Mouse (Mus musculus) limb, embryonic 14.5 days (tissue): Measurements from ENCODE around the gene Kcnq4. TPM values are rescaled to one million over a fixed set of nuclear protein-coding genes. Genes with fewer than 3 reads are reported as not detected.

ENCODE experiments used
- ATAC-seq: fragments of 200-750 bp; cut with Nextera tagmentation; 2 replicates; pipeline ENCODE4 v1.8.0; 2017; ENCODE audit warnings: low read depth, moderate number of reproducible peaks, moderate TSS enrichment; ENCODE audit not compliant: low FRiP score
- DNase-seq: peaks from one replicate; pipeline ENCODE4 v3.0.0-alpha.2; 2015; ENCODE audit warnings: low spot score
- H3K27ac ChIP-seq: fragments of 300-500 bp; sonication (generic); replicated peaks from 2 replicates; pipeline ENCODE4 v1.5.1; 2014; ENCODE audit warnings: low read depth, mild to moderate bottlenecking, low read length, moderate library complexity, mixed read lengths
- H3K27me3 ChIP-seq: fragments of 300-500 bp; sonication (generic); 2 replicates; pipeline ENCODE4 v1.6.1; 2014; ENCODE audit warnings: low read length, mixed read lengths; ENCODE audit not compliant: control insufficient read depth, insufficient read depth
- H3K36me3 ChIP-seq: fragments of 300-500 bp; sonication (generic); 2 replicates; pipeline ENCODE4 v1.6.1; 2014; ENCODE audit warnings: mild to moderate bottlenecking, low read length, moderate library complexity, mixed read lengths; ENCODE audit not compliant: control insufficient read depth, insufficient read depth
- H3K4me1 ChIP-seq: fragments of 300-500 bp; sonication (generic); 2 replicates; pipeline ENCODE4 v1.6.1; 2014; ENCODE audit warnings: antibody characterized with exemption, low read length, mixed read lengths; ENCODE audit not compliant: control insufficient read depth, insufficient read depth
- H3K4me2 ChIP-seq: fragments of 300-500 bp; sonication (generic); replicated peaks from 2 replicates; pipeline ENCODE4 v1.6.1; 2014; ENCODE audit warnings: low read depth, mild to moderate bottlenecking, low read length, moderate library complexity; ENCODE audit not compliant: severe bottlenecking
- H3K4me3 ChIP-seq: fragments of 300-500 bp; sonication (generic); replicated peaks from 2 replicates; pipeline ENCODE4 v1.5.1; 2014; ENCODE audit warnings: low read length
- H3K9ac ChIP-seq: fragments of 300-500 bp; sonication (generic); 2 replicates; pipeline ENCODE4 v1.6.1; 2014; ENCODE audit warnings: mild to moderate bottlenecking, low read depth, low read length, moderate library complexity; ENCODE audit not compliant: severe bottlenecking
- H3K9me3 ChIP-seq: fragments of 300-500 bp; sonication (generic); 2 replicates; pipeline ENCODE4 v1.6.1; 2016; ENCODE audit warnings: low read length; ENCODE audit not compliant: control insufficient read depth
- POLR2A ChIP-seq: fragments of 200-500 bp; IDR thresholded peaks from 2 replicates; pipeline ENCODE4 v1.8.0; 2012; ENCODE audit warnings: inconsistent platforms, mild to moderate bottlenecking, moderate library complexity, borderline replicate concordance; ENCODE audit not compliant: insufficient read depth, insufficient read length; ENCODE audit errors: extremely low read depth
- WGBS: fragments of 180-500 bp; shearing (Covaris S2); extraction: QIAGEN DNeasy Blood & Tissue Kit; methylation state at CpG from one replicate; pipeline ENCODE4 v1.1.7; 2014; 5-methylcytosine and 5-hydroxymethylcytosine counted together
- polyA plus RNA-seq, 2 experiments: library from polyadenylated mRNA; depleted of rRNA in 1 of 2; stranded (reverse) in 1 of 2; unstranded in 1 of 2; fragments of >200 nt; fragmentation: Nextera tagmentation in 1 of 2; extraction: Ambion mirVana in 1 of 2; gene quantifications; 2 replicates each; pipeline versions ENCODE4 v1.2.1 to v1.2.3; 2012 to 2014

Gene Kcnq4
- polyA plus RNA-seq, 2 experiments, result 4.0 to 8.5 TPM

DNA sequence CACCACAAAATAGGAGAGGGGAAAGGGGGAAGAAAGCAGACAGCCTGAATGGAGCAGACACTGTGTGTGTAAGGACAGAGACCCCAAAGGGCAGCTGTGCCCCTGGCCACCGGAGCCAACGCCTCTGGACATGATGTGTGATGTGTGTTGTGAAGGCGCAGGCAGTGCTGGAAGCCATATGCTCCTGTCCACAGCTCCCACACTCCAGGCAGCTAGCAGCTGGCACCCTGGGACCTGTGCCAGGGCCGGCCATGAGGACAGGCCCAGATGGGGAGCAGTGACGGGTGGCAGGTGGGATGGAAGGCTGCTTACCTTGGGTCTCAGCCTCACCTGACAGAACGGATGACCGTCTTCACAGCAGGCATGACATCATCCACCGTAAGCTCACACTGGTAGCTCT, 46.4 kb downstream of the Kcnq4 start:
- DNase-seq (no peak), ATAC-seq (no peak)
- Histone ChIP-seq H3K27ac (no peak overlapping the region), H3K4me1 (no peaks in the 10 kb centered on the region; the same call in 1 of the 2 replicates), H3K4me3 (no peak overlapping the region), H3K9me3 (no peaks in the 10 kb centered on the region), H3K9ac (no peak overlapping the region), H3K27me3 (peaks cover 11% of the 10 kb centered on the region), H3K4me2 (no peak overlapping the region), H3K36me3 (peaks cover 7% of the 10 kb centered on the region; the same call in 1 of the 2 replicates)
- TF ChIP-seq POLR2A, result no peak
- WGBS, result 77% methylated on average over 8 of the region's 8 CpGs

DNA sequence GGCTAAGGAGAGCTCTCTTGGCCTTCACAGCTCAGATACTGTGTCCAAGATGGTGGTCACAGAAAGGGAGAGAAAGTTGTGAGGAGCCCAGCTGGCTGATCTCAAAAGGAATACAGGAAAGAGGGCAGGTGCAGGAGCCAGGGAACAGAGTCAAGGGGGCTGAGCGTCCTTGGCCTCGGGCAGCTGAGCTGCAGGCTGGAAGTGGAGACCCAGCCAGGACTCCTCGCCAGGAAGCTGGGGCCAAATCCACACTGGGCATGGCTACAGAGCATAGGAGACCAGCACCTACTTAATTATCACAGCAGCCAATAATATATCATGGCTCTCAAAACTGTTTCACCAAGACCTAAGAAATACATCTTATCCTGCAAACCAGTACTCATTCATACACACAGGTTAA, 47.2 kb downstream of the Kcnq4 start:
- Histone ChIP-seq H3K9ac (no peak overlapping the region), H3K27ac (no peak overlapping the region), H3K36me3 (peaks cover 7% of the 10 kb centered on the region; the same call in 1 of the 2 replicates), H3K27me3 (peaks cover 11% of the 10 kb centered on the region), H3K4me3 (no peak overlapping the region), H3K4me1 (no peaks in the 10 kb centered on the region; the same call in 1 of the 2 replicates), H3K9me3 (no peaks in the 10 kb centered on the region), H3K4me2 (no peak overlapping the region)
- ATAC-seq, result no peak
- no peak for TF ChIP-seq POLR2A
- WGBS, result 75% methylated on average over 3 of the region's 3 CpGs
- no peak for DNase-seq

DNA sequence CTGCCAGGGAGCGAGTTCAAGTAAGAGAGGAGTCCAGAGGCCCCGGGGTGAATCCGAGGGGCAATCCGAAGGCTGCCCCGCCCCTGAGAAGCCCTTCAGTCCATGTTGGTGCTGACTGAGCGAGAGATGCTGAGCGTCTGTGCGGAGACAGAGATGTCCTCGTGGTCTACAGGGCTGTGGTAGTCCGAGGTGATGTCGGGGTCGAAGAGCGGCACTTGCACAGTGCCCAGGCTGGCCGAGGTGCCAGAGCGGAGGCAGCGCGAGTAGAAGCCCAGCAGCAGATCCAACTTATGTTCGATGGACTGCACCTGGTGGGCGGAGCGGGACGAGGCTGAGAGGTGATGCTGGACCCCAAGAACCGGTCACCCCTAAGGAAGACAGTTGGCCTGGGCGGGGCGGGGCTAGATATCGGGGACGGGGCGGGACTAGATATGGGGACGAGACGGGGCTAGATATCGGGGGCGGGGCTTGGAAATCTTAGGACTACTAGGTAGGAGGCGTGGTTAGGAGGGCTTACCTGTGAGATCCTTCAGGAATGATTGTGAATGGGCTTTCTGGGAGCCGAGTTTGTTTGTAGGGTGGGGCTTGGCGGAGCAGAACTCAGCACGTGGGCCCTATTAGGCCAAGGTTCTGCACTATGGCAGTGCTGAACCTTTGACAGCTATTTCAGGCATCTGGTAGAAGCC, 50.5 kb downstream of the Kcnq4 start:
- H3K4me3 ChIP-seq, result no peak overlapping the region
- H3K27ac ChIP-seq, result no peak overlapping the region
- no peak overlapping the region for H3K9ac ChIP-seq
- H3K4me1 ChIP-seq, result no peaks in the 10 kb centered on the region; the same call in 1 of the 2 replicates
- TF ChIP-seq POLR2A, result no peak
- H3K36me3 ChIP-seq, result peaks cover 7% of the 10 kb centered on the region; the same call in 1 of the 2 replicates
- peaks cover 11% of the 10 kb centered on the region for H3K27me3 ChIP-seq
- no peaks in the 10 kb centered on the region for H3K9me3 ChIP-seq
- DNase-seq (no peak), ATAC-seq (peak; percentile 15; the same call in 1 of the 2 replicates)
- H3K4me2 ChIP-seq, result no peak overlapping the region
- 16% methylated on average over 35 of the region's 35 CpGs for WGBS

DNA sequence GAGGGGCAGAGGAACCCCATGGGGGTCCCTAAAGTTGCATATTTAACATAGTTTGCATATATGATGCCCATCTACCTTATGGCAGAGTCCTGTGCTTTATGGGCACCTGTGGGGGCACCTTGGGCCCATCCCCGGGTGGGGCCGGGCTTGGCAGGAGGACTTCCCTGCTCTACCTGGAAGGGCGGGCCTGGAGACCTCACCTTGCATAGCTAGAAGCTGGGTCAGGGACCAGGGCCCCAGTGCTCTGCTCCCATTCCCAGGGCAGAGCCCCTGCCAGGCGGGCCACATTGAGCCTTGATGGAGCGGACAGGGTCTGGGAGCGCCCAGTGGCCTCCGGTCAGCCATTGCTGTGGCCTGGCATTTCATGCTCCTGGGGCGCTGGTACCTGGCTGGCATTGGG, 51.1 kb downstream of the Kcnq4 start:
- DNase-seq (no peak), ATAC-seq (no peak)
- H3K4me1 ChIP-seq, result no peaks in the 10 kb centered on the region; the same call in 1 of the 2 replicates
- H3K9ac ChIP-seq, result no peak overlapping the region
- H3K4me3 ChIP-seq, result no peak overlapping the region
- no peak for TF ChIP-seq POLR2A
- H3K9me3 ChIP-seq, result no peaks in the 10 kb centered on the region
- peaks cover 7% of the 10 kb centered on the region; the same call in 1 of the 2 replicates for H3K36me3 ChIP-seq
- H3K27ac ChIP-seq, result no peak overlapping the region
- peaks cover 11% of the 10 kb centered on the region for H3K27me3 ChIP-seq
- no peak overlapping the region for H3K4me2 ChIP-seq
- 81% methylated on average over 8 of the region's 8 CpGs for WGBS

DNA sequence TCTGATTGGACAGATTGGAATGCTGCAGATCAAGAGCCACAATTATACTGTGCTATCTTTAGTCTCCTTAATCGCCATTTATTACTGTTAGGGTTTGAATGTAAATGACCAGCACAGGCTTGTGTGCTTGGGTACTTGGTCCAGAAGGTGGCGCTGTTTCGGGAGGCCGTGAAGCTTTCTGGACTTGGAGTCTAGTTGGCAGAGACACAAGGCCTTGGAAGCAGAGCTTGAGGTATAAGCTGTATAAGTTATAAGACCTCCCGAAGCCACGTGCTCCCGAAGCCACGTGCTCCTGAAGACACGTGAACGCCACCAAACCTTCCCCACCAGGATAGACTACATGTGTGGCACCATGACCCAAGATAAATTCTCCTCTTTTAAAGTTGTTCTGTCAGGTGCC, 55.7 kb downstream of the Kcnq4 start:
- Histone ChIP-seq H3K4me2 (no peak overlapping the region), H3K36me3 (peaks cover 3% of the 10 kb centered on the region; the same call in 1 of the 2 replicates), H3K4me3 (no peak overlapping the region), H3K9me3 (no peaks in the 10 kb centered on the region), H3K4me1 (no peaks in the 10 kb centered on the region), H3K27me3 (no peaks in the 10 kb centered on the region), H3K27ac (no peak overlapping the region), H3K9ac (no peak overlapping the region)
- no peak for ATAC-seq
- TF ChIP-seq POLR2A, result no peak
- DNase-seq, result peak; percentile 35
- WGBS, result 37% methylated on average over 10 of the region's 10 CpGs
